Mouse (Mus musculus) spleen, postnatal 36 days (tissue): ENCODE measurements at regions not wholly inside any gene's neighbourhood (a gene's known extent, or its start where the extent isn't known, plus 50 kb on each side); places are given as distances from the start of the nearest gene placed in this dataset.
A peak's percentile ranks its signal among the peaks of the same experiment; 100 is the strongest.

Experiments
- DNase-seq, 2 experiments: peaks; one replicate each; pipeline ENCODE4 v3.0.0; 2022; ENCODE audit warnings: low spot score in 2 of 2, mixed read lengths in 1 of 2

DNA sequence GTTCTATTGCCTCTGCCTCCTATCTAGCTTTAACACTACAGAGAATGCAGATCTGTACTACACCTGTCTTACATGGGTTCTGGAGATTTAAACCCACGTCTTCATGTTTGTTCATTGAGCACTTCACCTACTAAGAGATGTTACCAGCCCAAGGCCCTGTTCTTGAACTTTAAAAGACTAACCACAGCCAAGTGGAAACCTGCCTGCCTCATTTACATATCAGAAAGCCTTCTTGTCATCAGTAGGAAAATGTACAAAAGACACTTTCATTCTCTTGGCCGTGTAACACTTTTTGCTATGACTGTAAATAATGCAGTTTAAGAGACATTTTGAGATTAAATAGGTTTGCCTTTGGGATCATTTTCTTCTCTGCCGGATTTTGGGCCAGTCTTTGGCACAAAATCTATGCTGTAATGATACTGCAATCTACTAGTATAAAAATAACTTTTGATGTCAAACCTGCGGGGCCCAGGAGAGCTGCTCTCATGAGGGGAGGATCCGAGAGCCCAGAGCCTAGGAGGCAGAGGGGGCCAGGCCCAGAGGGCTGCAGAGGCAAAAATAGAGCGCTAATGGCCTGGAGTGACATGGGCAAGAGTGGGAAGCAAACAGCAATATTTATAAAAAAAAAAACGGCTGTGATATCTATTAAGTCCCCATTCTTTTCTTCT, 318.4 kb upstream of the Myo3a start:
- DNase-seq = no peak

DNA sequence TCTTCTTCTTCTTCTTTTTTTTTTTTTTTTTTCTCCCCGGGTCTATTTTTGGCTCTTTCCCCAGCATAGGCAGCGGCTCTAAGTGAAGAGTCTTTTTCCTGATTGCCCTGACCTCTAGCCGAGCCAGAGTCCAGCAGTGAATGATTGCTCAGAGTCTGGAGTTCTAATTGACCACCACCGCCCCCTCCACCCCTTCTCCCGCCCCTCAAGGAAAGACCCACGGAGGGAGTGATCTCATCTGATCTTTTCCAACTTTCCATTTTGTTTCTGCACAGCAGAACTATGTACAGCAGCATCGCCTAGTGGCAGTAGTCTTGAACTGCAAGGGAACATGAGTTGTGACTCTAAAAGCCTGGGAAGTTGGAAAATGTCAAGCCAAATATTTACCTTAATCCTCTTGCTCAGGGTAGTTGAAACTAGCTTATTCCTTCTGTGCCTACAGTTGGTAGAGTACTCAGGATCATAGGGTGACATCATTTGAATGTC, 317.8 kb upstream of the Myo3a start:
- DNase-seq = peak in 1 of 2 experiments; percentile 1

DNA sequence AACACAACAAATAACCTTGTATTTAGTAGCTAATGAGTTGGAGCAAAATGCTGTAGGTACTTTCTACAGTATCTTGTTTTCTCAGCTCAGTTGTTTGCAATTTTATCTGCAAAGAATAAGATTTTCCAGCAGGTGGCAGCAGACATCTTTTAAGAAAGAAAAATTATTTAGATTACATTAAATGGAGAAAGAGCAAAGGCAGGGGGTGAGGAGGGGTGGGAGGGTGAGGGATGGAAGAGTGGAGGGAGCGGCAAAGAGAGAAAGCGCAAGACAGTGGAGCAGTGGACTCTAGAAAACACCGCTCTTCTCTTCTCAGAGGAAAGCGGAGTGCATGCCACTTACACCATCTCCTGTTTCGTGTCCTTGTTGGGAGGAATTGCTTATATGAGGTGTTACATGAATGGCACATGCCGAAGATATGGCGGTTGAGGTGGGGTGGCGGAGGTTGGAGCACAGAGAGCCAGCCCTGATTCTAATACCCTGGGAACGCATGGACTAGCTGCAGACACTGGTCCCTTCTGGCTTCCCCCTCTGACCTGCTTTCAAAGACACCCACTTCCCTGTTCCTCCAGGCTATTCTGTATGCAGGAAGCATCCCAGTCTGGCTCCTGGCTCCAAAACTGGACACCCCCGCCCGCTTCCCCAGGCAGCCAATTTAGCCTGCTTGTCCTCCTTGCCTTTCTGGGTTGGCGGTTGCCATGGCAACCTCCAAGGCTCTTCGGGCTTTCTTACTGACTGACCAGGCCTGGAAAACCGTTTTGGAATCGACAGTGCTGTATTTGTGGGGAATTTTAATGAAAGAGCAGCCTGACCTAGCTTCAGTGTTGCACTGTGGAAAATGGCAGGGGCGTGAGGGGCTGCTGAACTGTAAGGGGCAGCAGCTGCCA, 309.3 kb upstream of the Myo3a start:
- no peak for DNase-seq

DNA sequence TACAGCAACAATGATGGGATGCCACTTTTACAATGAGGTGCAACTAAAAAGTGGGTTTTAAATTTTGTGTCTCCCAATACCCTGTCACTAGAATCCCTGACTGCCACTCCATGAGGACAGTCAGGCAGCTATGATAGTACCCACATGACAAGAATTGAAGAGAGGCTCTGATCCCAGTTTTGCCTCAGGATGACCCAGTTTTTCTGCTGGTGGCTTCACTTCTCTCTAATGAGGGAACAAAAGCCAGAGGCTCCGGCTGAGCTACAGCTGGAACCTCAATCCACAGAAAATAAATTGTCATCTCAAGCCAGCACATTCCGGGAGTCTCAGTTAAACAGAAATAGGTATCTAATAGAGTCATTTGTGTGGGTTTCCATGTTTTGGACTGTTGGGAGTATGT, 308.2 kb upstream of the Myo3a start:
- DNase-seq = no peak

DNA sequence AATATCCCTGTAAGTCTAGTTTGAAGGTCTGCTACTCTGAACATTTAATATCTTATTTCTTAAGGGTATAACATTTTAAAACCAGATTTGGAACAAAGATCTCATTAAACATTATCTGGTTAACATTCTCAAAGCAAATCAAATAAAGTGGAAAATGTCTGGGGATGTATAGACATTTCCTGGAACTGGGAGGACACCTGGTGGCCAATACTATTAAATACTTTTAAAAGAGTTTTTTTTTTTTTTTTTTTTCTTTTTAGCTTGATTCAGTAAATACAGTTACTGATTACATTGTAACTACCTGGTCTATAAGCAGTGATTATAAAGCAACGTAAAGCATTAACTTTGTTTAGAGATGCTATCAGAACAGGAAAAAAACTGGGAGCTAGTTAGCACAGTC, 299.6 kb upstream of the Myo3a start:
- DNase-seq = no peak

DNA sequence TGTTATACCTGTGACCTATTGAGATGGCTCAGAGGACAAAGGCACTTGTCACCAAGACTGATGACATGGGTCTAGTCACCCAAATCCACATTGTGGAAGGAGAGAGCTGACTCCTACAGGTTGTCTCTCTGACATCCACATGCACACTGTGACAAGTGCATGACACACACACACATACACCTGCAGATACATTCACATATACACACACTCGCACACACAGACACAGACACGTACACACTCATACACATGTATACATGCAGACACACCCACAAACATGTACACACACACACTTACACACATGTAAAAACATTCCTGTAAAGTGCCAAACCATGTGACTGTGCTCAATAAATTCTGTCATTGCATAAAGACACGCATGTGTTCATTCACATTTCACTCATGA, 287.3 kb upstream of the Myo3a start:
- no peak for DNase-seq

DNA sequence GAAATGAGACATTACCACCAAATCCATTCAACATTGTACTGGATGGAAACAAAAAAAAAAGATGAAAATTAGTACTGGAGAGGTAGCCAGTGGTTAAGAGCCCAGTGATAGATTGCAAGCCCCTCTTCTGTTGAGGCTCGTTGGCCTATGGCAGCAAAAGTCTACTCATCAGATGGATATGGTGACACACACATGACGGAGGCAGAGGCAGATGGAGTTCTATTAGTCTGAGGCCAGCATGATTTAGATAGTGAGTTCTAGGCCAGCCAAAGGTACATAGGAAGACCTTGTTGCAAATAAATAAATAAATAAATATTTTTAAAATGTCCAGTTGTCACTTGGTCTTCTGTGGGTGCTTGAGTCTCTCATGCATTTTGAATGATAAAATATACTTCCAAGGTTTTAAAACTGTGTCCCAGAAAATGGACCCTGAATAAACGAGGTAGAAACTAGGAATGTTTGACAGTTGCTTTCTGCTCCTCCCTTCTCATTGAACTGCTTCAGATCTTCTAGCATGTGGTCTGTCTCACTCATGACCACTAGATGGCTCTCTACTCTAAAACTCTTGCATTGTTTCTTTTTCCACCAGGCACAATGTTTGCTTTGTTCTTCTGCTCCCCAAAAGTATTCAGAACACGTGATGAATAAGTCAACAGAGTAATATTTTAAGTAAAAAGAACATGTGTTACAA, 286.4 kb upstream of the Myo3a start:
- no peak for DNase-seq

DNA sequence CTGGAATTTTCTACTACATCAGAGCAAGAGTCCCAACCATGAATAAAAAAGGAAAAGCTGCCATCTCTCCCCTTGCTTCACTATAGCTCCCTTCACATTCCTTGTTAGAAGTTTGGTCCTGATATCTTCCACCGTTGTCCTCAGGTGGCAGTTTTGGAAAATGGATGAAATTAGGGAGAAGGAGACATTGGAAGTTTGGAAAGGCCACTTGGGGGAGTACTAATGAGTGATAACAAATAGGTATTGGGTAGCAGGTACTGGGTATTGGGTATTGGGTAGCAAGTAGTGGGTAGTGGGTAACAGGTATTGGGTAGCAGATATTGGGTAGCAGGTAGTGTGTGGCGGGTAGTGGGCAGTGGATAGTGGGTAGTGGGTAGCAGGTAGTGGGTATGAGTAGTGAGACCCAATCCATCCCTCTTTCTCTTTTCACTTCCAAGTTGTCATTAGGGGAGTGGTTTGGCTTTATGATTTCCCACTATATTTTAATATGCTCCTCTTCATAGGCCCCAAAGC, 285.8 kb upstream of the Myo3a start:
- DNase-seq = no peak

DNA sequence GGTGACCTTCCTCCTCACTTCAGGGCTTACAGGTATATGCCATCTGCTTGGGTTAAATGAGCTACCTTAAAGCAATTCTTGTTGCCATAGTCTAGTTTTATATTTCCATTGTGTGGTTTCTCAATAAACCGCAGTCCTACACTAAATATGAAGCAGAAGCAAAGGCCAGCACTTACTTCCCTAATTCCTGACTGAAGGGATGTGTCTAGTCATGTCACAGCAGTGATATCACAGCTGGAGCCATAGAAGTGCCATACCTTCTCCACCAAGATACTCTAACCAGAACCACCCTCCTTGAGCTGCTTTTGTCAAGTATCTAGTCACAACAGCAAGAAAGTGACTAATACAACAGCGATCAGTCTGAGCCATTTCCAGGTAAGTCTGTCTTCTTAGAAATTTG, 283.6 kb upstream of the Myo3a start:
- DNase-seq = no peak

DNA sequence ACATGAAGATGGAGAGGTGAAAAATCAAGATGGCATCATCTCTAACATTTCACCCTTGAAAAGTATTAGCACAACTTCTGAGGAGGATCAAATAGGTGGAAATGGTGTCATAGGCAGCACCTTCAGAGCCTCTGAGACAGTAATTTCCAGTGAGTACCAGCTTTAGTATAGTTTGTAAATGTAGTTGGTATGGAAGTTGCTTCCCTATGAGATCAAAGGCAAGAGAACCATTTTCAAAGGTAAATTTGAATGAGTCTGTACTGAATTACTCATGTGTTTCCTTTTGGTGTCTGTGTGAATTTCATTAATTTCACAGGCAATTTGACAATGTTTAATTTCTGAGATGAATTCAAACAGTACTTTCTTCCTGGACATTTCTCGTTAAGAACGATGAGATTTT, 280.8 kb upstream of the Myo3a start:
- no peak for DNase-seq

DNA sequence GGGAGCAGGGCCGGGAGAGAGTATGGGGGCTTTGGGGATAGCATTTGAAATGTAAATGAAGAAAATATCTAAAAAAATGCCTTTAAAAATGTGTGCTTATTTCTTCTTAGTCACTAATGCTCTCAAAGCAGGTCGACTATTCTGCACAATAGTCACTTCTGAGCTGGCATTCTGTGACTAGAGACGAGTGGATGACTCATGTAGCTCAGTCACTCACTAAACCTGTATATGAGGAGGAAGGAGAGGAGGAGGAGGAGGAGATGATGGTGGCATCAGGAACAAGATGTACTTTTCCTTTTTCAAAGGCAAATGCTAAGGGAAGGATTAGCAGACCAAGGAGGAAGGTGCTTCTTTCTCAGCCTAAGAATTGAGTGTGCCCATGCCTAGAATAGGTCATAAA, 276.0 kb upstream of the Myo3a start:
- no peak for DNase-seq

DNA sequence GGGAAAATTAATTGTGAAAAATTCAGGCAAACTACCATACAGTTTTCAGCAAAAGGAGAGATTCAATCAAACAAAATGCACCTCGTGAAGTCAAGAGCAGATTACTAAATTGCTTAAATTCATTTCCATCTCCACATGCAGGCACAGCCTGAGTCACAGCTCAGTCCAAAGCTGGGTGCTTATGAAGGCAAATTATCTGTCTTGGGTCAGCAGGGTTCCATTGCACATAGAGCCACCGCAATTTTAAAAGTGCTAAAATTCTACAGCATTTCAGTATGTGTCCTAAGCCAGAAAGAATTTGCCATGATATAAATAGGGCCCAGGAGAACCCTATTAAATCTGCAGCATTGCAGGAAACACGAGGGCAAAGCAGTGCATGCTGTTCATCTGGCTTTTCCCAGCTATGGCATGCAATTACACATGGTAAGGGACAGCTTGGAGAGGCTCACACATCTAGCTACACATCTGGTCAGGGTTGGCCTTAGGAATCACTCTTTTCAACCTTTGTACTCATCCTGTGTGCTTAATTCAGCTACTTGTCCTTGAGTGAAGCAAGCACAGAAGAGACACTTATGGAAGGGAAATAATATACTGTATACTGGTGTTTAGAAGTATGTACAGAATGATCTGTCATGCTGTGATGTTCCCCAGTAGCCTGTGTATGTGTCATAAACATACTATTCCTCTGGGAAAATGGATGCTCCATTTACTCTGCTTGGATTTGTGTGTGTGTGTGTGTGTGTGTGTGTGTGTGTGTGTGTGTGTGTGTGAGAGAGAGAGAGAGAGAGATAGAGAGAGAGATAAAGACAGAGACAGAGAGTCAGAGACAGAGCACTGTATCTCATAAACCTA, 271.0 kb upstream of the Myo3a start:
- DNase-seq = no peak

DNA sequence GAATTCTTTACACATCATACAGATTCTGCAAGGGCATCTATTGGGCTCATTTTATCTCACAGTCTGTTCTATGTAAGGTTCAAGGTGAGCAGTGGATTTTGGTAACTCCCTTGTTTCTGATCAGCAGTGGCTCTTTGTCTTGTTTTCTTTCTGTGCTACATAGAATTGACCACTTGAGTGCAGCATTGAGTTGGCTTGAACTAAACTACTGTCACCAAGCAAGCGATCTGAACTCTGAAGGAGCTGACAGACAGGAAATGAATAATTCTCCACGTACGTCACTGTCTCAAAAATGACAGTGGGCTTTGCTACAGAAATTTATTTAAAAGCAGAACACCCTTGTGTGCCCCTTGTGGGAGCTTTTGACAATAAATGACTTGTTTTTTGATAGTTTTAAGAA, 268.9 kb upstream of the Myo3a start:
- DNase-seq = no peak

DNA sequence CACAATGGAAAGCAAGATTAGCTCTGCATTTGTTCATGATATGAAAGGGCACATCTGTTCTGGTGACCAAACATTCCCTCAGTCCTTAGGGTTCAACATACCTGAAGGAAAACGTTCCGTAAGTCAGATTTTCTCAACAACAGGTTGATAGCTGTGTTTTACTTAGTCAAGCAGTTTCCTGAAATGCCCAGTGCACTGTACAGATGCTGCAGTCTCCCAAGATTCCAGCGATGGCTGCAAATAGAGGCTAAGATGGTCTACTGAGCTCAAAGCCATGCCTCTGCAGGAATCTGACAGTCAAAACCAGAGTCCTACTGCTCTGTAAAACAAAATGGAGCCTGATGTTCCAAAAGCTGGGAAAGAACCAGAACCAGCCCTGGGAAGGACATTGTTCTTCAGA, 268.5 kb upstream of the Myo3a start:
- DNase-seq = no peak

DNA sequence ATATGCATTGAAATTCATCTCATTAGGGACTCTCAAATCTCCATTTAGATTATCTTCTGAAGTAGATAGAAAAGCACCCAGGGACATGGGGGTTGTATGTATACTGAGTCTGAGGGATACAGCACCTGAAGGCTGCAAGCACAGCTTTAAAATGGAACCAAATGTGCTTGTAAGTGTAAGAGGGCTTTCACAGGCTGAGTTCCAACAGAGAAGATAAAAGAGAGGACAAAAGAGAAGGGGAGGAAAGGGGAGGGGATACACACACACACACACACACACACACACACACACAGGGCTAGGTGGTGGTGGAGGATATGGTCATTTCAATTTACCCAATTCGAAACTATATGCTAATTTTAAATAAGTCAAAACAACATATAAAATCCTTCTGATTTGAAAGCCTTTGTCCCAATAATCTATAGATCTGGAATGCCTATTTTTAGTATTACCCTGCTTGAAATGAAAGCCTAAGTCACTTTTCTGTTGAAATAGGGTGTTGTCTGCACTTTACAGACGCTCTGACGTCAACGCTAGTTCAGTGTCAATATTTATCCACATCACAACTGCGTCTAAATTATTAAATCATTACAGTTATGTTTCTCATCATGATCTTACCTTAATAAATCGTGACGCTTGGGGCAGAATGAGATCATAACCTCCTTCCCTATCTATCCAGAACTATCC, 263.8 kb upstream of the Myo3a start:
- no peak for DNase-seq

DNA sequence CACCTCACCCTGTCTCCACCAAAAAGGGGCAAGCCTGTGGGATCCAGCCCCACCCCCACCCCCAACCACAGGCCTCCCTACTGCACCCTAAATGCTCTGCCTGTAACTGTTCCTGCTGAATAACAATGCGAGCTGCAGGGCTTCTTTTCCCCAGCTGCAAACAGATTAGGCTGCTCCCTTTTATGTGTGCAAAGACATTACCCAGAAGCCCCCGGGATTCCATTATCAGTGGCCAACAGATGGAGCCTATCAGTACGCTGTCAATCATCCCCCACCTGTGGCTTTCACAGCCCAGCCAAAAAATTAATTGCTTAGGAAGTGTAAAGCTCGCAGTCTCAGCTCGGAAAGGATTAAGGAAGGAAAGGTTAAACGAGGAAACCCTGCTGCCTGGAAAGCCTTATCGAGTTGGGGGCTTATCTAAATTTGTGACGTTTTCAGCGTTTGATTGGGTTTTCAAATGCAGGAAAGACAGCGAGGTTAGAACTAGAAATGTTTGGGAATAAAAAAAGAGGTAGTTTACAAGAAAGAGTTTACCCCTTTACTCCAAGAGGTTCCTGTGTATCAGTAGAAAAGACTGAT, 263.2 kb upstream of the Myo3a start:
- DNase-seq = peak; percentile 3 to 27

DNA sequence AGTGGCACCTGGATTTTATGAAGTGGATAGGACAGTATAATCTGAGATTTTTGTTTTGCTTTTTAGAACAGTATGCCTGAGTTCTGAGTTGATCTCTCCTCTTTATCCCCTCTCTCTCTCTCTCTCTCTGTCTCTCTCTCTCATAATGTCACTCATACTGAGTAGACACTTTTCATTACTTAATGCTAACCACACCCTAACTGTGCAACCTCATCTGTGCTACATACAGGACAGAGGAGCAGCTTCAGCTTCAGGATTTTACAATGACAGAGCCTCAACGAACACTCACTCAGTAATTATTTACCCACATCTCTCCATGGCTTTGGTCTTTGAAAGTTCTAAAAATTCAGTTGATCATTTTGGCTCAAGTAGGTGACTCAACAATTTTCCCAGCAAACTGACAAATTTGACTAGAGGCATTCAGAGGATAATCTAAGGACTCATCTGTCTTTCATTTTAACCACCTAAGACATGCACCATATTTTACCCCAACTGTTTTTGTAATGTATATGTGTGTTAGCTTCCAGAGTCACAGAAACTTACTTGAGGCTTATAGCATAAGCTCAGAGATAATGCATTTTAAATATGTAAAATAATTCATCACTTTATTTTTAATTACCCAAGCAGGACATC, 256.4 kb upstream of the Myo3a start:
- DNase-seq = no peak

DNA sequence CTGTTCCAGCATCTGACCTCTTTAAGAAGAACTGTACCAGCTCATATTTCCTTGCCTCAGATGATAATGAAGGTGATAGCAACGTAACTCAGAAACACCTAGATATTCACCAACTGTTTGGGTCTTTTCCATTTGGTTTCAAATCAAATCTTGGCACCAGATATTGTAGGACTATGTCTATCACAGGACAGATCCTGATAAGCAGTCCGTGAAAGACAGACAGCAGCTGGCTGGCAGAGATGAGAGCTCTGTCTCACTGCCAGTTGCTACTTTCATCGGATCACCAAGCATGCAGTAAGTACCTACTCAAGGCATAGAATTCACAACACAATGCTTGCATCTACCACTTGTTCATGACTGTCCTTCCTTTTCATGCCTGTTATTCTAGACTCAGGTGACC, 252.7 kb upstream of the Myo3a start:
- no peak for DNase-seq

DNA sequence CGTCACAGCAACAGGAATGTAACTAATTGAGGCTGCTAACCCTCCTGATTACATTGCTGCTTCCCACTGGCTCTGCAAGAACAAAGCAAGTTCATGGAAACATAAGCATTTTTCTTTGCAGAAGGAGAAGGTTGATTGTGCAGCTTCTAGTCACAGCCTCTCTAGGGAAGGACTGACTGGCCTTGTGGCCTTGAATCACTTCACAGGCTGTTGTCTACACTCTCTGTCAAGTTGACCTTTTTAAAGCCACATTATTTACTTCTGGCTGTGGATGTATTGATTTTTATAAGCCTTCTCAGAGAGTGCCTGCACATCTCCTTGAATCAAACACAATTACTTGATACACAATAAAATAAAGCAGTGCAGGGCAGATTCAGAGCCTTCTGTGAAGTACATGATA, 251.8 kb upstream of the Myo3a start:
- no peak for DNase-seq

DNA sequence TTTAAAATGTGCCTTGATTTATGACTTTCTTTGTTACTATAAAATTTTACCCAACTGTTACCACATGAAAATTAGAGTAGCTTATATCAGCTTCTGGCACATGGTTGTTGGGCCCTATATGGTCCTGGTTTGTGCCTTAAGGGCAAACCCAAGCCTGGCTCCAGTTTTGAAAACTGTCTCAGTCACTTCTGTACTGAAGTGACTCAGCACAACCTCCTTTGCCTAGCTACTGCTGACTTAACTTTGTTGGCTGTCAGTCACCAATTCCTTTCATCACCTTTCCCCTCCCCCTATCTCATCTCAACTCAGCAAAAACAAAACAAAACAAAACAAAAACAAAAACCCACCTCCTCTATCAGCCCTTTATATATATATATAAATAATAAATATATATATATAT, 251.0 kb upstream of the Myo3a start:
- no peak for DNase-seq
